Mouse (Mus musculus): ENCODE measurements around the gene Carf. TPM values are rescaled to one million over a fixed set of nuclear protein-coding genes. Genes with fewer than 3 reads are reported as not detected.
A peak's percentile ranks its signal among the peaks of the same experiment; 100 is the strongest.

Gene Carf
- total RNA-seq, 4 experiments from 2014 or later: 6.0 to 12.4 (median 7.1) TPM

DNA sequence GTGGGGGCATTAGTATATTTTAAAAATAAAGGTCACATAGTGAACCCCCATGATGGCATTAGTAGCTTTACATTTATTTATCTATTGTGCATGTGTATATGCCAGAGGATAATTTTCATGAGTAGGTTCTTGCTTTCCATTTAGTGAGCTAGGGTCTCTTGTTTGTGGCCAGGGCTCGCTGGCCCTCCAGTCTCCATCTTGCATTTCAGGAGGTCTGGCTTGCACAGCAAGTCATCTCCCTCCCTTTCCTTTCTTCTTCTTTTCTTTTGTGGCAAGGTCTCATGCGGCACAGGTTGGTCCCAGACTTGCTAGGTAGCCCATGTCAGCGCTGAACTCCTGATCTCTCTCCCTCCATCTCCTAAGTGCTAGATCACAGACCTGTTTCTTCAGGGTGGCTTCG is 81.3 kb downstream of the Carf start:
- DNase-seq (ENCODE audit: low spot score): no peak

DNA sequence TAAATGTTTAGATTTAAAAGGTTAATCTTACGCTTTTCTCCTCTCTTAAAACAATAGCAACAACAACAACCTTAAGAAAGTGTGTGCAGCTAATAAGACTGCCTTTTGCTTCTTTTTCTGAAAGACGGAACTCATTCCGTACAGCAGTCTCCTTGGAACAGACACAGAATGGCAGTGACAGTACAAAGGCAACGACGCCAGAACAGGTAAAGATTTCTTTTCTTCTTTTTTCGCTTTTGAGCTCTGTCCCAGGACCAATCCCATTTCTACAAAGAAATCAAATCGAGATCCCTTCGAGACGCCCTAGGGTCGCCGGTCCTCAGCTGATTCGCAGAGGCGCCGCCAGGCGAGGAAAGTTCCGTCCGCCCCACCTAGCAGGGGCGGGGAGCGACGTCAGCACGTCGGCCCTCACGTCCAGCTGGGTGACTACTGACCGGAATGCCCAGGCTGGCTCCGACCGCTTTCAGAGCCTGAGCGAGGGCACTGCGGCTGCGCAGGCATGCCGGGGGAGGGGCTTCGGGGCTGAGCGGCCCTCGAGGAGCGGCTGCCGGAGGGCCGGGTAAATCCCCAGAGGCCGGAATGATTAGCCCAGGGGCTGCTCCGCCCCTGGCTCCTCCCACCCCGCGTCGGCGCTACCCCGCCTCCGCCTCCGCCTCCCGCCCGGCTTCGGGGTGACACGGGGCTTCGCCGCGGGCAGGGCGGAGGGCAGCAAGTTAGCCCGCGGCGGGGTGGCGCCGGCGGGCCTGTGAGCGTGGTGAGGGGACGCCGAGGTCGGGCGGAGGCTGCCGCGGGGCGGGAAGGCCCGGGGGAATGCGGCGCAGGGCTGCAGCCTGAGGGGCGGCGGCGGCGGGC is 82.1 kb downstream of the Carf start, which contains the start of gene Nbeal1:
Gene Nbeal1 (plus strand): TSS at position 668 of the 852 bp plus-strand sequence.
- peak; percentile 98 for DNase-seq (ENCODE audit: low spot score)

GRCm38 (mm10) chr1:60180784-60181221 is 82.8 kb downstream of the Carf start:
- DNase-seq (ENCODE audit: low spot score): peak; percentile 48

DNA sequence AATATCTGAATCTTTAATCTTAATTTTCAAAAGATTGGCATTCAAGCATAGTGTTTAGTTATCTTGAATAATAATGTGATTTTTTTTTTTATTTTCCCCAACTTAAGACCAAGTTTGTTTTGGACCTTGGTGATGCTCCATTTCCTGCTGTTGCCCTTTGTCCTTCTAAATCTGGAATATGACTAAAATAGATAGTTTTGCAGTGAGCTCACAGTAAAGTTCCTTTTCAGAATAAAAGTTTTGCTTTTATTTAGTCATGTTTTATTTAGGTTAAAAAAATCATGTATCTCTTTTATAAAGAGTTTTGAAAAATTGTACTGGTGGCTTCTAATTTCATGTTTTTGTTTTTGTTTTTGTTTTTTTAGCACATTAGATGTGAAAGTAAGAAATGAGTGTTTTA is 90.4 kb downstream of the Carf start:
- DNase-seq (ENCODE audit: low spot score): peak; percentile 33

GRCm38 (mm10) chr1:60196813-60197212 is 98.8 kb downstream of the Carf start:
- no peak for DNase-seq (ENCODE audit: low spot score)

DNA sequence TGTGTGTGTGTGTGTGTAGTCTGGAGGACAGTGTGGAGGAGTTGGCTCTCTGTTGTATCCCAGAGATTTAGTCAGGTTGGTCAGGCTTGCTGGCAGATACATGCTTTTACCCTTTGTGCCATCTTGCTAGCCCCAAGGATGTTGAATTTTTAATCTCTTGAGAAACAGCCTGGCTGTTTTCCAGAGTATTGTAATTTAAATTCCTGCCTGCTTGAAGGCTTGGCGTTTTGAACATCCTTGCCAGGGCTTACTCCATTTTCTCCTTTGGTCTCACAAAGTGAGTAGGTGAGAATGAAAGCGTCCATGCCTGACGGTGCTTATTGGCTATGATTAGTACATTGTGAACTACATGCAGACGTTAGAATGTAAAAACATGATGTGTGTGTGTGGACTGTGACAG is 101.0 kb downstream of the Carf start:
- DNase-seq (ENCODE audit: low spot score): no peak

Other genes starting within 250 kb of the Carf start
- gene Fam117b, start 185.2 kb upstream of the Carf start, total RNA-seq (2022): 10 to 100 TPM; 12.8 to 16.0 (median 15.8) TPM
- under 1 TPM; 0.23 to 0.78 (median 0.53) TPM for gene Ica1l, start 55.1 kb upstream of the Carf start, total RNA-seq (2022)
- 10 to 100 TPM; 10.8 to 12.6 (median 11.8) TPM for gene Wdr12, start 398 bp downstream of the Carf start, total RNA-seq (2022)
- gene Nbeal1, start 82.4 kb downstream of the Carf start, total RNA-seq (2022): 10 to 100 TPM; 47.4 to 54.7 (median 52.1) TPM
- 10 to 100 TPM in 2 of 4 experiments, 1 to 10 TPM in 2; 8.7 to 11.5 (median 10.4) TPM for gene Cyp20a1, start 245.1 kb downstream of the Carf start, total RNA-seq (2022)